Mouse (Mus musculus): ENCODE data around the gene Pde10a.

DNA sequence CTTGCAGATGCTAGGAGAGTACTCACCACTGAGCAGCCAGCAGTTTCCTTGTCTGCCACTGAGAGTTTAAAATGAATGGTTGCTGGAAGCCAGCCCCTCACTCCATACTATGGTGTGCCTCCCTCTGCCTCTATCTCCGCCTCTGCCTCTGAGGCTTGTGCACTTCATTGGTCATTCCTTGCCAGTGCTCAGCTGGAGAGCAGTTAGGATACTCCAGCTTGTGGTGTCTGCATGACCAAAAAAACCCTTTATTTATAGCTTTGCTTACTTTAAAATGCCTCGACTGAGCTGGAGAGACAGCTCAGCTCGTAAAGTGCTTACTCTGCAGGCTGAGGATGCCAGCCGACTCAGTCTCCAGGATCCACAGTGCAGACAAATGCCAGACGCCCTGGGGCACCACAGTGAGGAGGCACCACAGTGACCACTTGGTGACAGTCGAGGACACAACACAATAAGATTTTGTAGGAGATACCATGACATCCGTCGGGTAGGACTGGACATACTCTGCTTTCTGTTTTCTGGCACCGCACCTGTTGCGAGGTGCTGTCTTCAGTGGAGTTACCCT lies 400.7 kb downstream of the Pde10a start:
- TF ChIP-seq POLR2A (IDR thresholded peaks at IDR 0.05; ENCODE audit: insufficient read length, low read depth) = no peak
- TF ChIP-seq TCF12 (IDR thresholded peaks at IDR 0.05; ENCODE audit: insufficient read depth, poor library complexity, severe bottlenecking) = no peak
- no peak for TF ChIP-seq MAX (IDR thresholded peaks at IDR 0.05; ENCODE audit: low read depth)
- TF ChIP-seq CEBPB (IDR thresholded peaks at IDR 0.05; ENCODE audit: insufficient read depth, poor library complexity, severe bottlenecking) = no peak
- no peak for TF ChIP-seq USF1 (IDR thresholded peaks at IDR 0.05; ENCODE audit: low read depth)

Measured in myocyte (in vitro differentiated cells).